Mouse (Mus musculus) heart, embryonic 15.5 days (tissue): ENCODE data around the gene Usp17la. TPM values are rescaled to one million over a fixed set of nuclear protein-coding genes. Genes with fewer than 3 reads are reported as not detected.

Source experiments
- polyA plus RNA-seq: library from polyadenylated mRNA; unstranded; fragments of >200 nt; fragmentation: Nextera tagmentation; extraction: Ambion mirVana; gene quantifications from 2 replicates; pipeline ENCODE4 v1.2.1, GENCODE M21; 2015

Usp17la gene
- polyA plus RNA-seq, 1 experiment from 2014 or later, result not detected

Other genes with a start within 250 kb of the Usp17la start
- not detected in 2 replicates for gene Olfr656, start 243.1 kb upstream of the Usp17la start, polyA plus RNA-seq
- gene Olfr657, start 232.2 kb upstream of the Usp17la start, polyA plus RNA-seq, result not detected in 2 replicates
- not detected in 2 replicates for gene Olfr658, start 209.7 kb upstream of the Usp17la start, polyA plus RNA-seq
- not detected in 2 replicates for gene Olfr659, start 190.3 kb upstream of the Usp17la start, polyA plus RNA-seq
- not detected in 2 replicates for gene Olfr661, start 170.5 kb upstream of the Usp17la start, polyA plus RNA-seq
- not detected in 2 replicates for gene Usp17le, start 79.5 kb upstream of the Usp17la start, polyA plus RNA-seq
- not detected in 2 replicates for gene Usp17lb, start 14.4 kb upstream of the Usp17la start, polyA plus RNA-seq
- not detected in 2 replicates for gene Olfr665, start 21.0 kb downstream of the Usp17la start, polyA plus RNA-seq
- not detected in 2 replicates for gene Olfr666, start 38.9 kb downstream of the Usp17la start, polyA plus RNA-seq
- not detected in 2 replicates for gene Olfr667, start 64.5 kb downstream of the Usp17la start, polyA plus RNA-seq
- not detected in 2 replicates for gene Olfr668, start 71.0 kb downstream of the Usp17la start, polyA plus RNA-seq
- gene Olfr669, start 77.2 kb downstream of the Usp17la start, polyA plus RNA-seq, result not detected in 2 replicates
- gene Olfr670, start 105.6 kb downstream of the Usp17la start, polyA plus RNA-seq, result not detected in 2 replicates
- not detected in 2 replicates for gene Olfr671, start 122.1 kb downstream of the Usp17la start, polyA plus RNA-seq
- not detected in 2 replicates for gene Olfr672, start 145.0 kb downstream of the Usp17la start, polyA plus RNA-seq
- not detected in 2 replicates for gene Olfr675, start 171.5 kb downstream of the Usp17la start, polyA plus RNA-seq
- gene Olfr676, start 175.7 kb downstream of the Usp17la start, polyA plus RNA-seq, result not detected in 2 replicates
- gene Olfr677, start 194.4 kb downstream of the Usp17la start, polyA plus RNA-seq, result not detected in 2 replicates
- gene Olfr678, start 207.5 kb downstream of the Usp17la start, polyA plus RNA-seq, result not detected in 2 replicates
- not detected in 2 replicates for gene Olfr679, start 224.2 kb downstream of the Usp17la start, polyA plus RNA-seq
- not detected in 2 replicates for gene Olfr680-ps1, start 235.8 kb downstream of the Usp17la start, polyA plus RNA-seq